Mouse (Mus musculus) liver, postnatal 0 days (tissue): Measurements from ENCODE around the gene Nucb1. TPM values are rescaled to one million over a fixed set of nuclear protein-coding genes. Genes with fewer than 3 reads are reported as not detected.

ENCODE experiments used
- ATAC-seq: fragments of 200-750 bp; cut with Nextera tagmentation; 2 replicates; pipeline ENCODE4 v1.8.0; 2017; ENCODE audit warnings: mild to moderate bottlenecking, moderate library complexity
- DNase-seq: peaks from one replicate; pipeline ENCODE4 v3.0.0-alpha.2; 2016
- H3K27ac ChIP-seq: fragments of 300-500 bp; sonication (generic); 2 replicates; pipeline ENCODE4 v1.5.1; 2014; ENCODE audit warnings: antibody characterized with exemption, moderate library complexity, mild to moderate bottlenecking, low read depth
- H3K27me3 ChIP-seq: fragments of 300-500 bp; sonication (generic); 2 replicates; pipeline ENCODE4 v1.6.1; 2014; ENCODE audit warnings: low read length, control low read depth, mixed read lengths; ENCODE audit not compliant: insufficient read depth
- H3K36me3 ChIP-seq: fragments of 300-500 bp; sonication (generic); replicated peaks from 2 replicates; pipeline ENCODE4 v1.6.1; 2014; ENCODE audit warnings: mild to moderate bottlenecking, control low read depth, low read length, moderate library complexity, mixed read lengths; ENCODE audit not compliant: insufficient read depth
- H3K4me1 ChIP-seq: fragments of 300-500 bp; sonication (generic); 2 replicates; pipeline ENCODE4 v1.6.1; 2014; ENCODE audit warnings: antibody characterized with exemption, mild to moderate bottlenecking, control low read depth; ENCODE audit not compliant: insufficient read depth
- H3K4me2 ChIP-seq: fragments of 300-500 bp; sonication (generic); 2 replicates; pipeline ENCODE4 v1.6.1; 2014; ENCODE audit warnings: low read depth, mild to moderate bottlenecking, low read length, moderate library complexity, mixed read lengths
- H3K4me3 ChIP-seq: fragments of 300-500 bp; sonication (generic); 2 replicates; pipeline ENCODE4 v1.5.1; 2014; ENCODE audit warnings: low read depth, low read length
- H3K9ac ChIP-seq: fragments of 300-500 bp; sonication (generic); replicated peaks from 2 replicates; pipeline ENCODE4 v1.6.1; 2014; ENCODE audit warnings: mild to moderate bottlenecking, moderate library complexity
- H3K9me3 ChIP-seq: fragments of 300-500 bp; sonication (generic); 2 replicates; pipeline ENCODE4 v1.6.1; 2016; ENCODE audit warnings: mild to moderate bottlenecking, control low read depth, low read length, mixed read lengths
- CTCF ChIP-seq: sonication (generic); IDR thresholded peaks from 2 replicates; pipeline ENCODE4 v1.5.1; 2016; ENCODE audit warnings: antibody characterized with exemption, low read depth
- EP300 ChIP-seq: IDR thresholded peaks from 2 replicates; pipeline ENCODE4 v1.6.1; 2016; ENCODE audit warnings: antibody characterized with exemption, low read depth, mild to moderate bottlenecking
- WGBS: fragments of 180-500 bp; shearing (Covaris S2); extraction: QIAGEN DNeasy Blood & Tissue Kit; methylation state at CpG from one replicate; pipeline ENCODE4 v1.1.7; 2014; ENCODE audit not compliant: insufficient replicate concordance; 5-methylcytosine and 5-hydroxymethylcytosine counted together
- polyA plus RNA-seq: library from polyadenylated mRNA; unstranded; fragments of >200 nt; fragmentation: Nextera tagmentation; extraction: Ambion mirVana; gene quantifications from 2 replicates; pipeline ENCODE4 v1.2.1, GENCODE M21; 2015

Nucb1 gene
- 91.5 and 103 TPM in 2 replicates for polyA plus RNA-seq

- Histone ChIP-seq H3K4me2 (peak within 1 kb of the TSS; percentile 93), H3K9me3 (no peaks in the 10 kb centered on the region), H3K9ac (peak within 1 kb of the TSS; percentile 94), H3K4me3 (peak within 1 kb of the TSS; percentile 95), H3K27me3 (no peaks in the 10 kb centered on the region), H3K4me1 (peaks cover 26% of the 10 kb centered on the region), H3K36me3 (peaks cover 17% of the 10 kb centered on the region; the same call in 1 of the 2 replicates), H3K27ac (peak within 1 kb of the TSS; percentile 92)
- TF ChIP-seq CTCF = no peak; the same call in 1 of the 2 replicates
- peak; percentile 63 for TF ChIP-seq EP300
- ATAC-seq (peak; percentile 88), DNase-seq (peak; percentile 94)
- under 1% methylated on average over 44 of the region's 44 CpGs for WGBS
Measured at GRCm38 (mm10) chr7:45509912-45510787, at the start of gene Nucb1. Gene Nucb1 (minus strand): TSS chr7:45510406.

DNA sequence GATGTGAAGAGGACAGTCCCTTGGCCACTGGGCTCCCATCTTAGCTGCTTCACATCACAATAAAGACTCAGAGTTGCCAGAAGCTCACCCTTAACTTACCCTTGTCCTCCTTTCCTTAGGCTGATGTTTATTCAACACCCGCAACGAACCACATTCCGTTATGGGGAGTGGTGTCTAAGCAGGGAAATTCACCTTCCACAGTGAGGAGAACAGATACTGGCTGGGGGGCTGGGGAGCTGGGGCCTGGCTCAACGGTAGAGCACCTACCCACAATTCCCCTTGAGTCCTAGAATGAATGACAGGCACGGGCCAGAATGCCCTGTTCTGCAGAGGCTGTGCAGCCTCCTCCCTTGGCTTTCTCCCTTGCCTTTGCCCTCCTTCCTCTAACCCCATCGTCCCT lies 48.7 kb upstream of the Nucb1 start:
- 37% methylated on average over 6 of the region's 6 CpGs for WGBS
- ATAC-seq (no peak), DNase-seq (no peak)
- Histone ChIP-seq H3K4me2 (no peak overlapping the region), H3K27ac (no peak overlapping the region), H3K27me3 (no peaks in the 10 kb centered on the region), H3K9ac (no peak overlapping the region), H3K9me3 (no peaks in the 10 kb centered on the region), H3K4me3 (no peak overlapping the region), H3K4me1 (peaks cover 5% of the 10 kb centered on the region), H3K36me3 (no peaks in the 10 kb centered on the region)
- TF ChIP-seq CTCF (no peak), EP300 (no peak)

DNA sequence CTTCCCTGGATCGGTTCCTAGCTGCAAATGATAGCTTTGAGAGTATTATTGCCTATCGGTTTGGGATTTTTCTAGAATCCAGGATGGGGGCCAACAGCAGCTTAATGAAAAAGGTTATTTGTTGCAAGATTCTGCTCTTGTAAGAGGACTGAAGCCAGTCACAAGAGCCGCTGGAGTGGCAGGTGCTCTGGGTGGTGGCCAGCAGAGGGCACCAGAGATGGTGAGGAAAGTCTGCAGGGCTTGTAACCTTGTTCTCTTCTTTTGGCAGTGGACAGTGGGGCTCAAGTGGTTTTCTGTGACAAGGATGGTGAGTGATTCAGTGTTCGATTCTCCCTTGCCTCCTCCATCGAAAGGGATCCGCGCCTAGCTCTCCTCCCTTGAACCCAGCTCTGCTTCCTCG lies 45.6 kb upstream of the Nucb1 start:
- ATAC-seq (peak; percentile 42; the same call in 1 of the 2 replicates), DNase-seq (peak; percentile 88)
- Histone ChIP-seq H3K4me3 (no peak overlapping the region), H3K4me1 (peaks cover 6% of the 10 kb centered on the region), H3K9me3 (no peaks in the 10 kb centered on the region), H3K27me3 (no peaks in the 10 kb centered on the region), H3K9ac (no peak overlapping the region), H3K36me3 (no peaks in the 10 kb centered on the region), H3K27ac (no peak overlapping the region), H3K4me2 (no peak overlapping the region)
- 24% methylated on average over 8 of the region's 8 CpGs for WGBS
- TF ChIP-seq CTCF (peak; percentile 94), EP300 (no peak)

DNA sequence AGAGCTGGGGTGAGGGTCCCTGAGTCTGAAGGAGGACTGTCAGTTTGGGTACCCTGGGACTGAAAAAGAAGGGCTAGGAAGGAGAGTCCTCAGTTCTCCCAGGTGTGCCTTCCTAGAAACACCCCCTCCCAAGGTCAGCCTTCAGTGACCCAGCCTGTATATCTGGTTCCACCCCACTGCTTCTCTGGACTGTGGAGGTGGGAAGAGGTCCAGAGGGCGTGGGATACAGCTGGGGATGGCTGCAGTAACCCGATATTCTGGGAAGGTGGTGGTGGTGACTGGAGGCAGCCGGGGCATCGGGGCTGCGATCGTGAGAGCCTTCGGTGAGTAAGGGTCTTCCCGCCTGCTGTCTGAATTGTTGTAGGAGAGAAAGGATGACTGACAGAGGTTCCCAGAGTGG lies 44.5 kb upstream of the Nucb1 start, which contains the start of gene Hsd17b14:
TSS of gene Hsd17b14 (plus strand) at position 150 of the 400 bp plus-strand sequence.
- H3K4me2 ChIP-seq = no peak within 1 kb of the TSS
- WGBS = 48% methylated on average over 8 of the region's 8 CpGs
- no peak within 1 kb of the TSS for H3K9ac ChIP-seq
- H3K4me3 ChIP-seq = no peak within 1 kb of the TSS
- peaks cover 6% of the 10 kb centered on the region for H3K4me1 ChIP-seq
- no peaks in the 10 kb centered on the region for H3K36me3 ChIP-seq
- TF ChIP-seq CTCF (no peak), EP300 (no peak)
- no peaks in the 10 kb centered on the region for H3K9me3 ChIP-seq
- H3K27ac ChIP-seq = no peak within 1 kb of the TSS
- no peaks in the 10 kb centered on the region for H3K27me3 ChIP-seq
- no peak for DNase-seq
- ATAC-seq = no peak

GRCm38 (mm10) chr7:45553990-45554389 lies 43.8 kb upstream of the Nucb1 start:
- TF ChIP-seq EP300 = no peak
- no peak for TF ChIP-seq CTCF
- ATAC-seq = peak; percentile 69
- Histone ChIP-seq H3K9me3 (no peaks in the 10 kb centered on the region), H3K4me2 (no peak overlapping the region), H3K4me1 (peaks cover 6% of the 10 kb centered on the region), H3K9ac (no peak overlapping the region), H3K27ac (no peak overlapping the region), H3K36me3 (no peaks in the 10 kb centered on the region), H3K27me3 (no peaks in the 10 kb centered on the region), H3K4me3 (no peak overlapping the region)
- 61% methylated on average over 2 of the region's 2 CpGs for WGBS
- no peak for DNase-seq

DNA sequence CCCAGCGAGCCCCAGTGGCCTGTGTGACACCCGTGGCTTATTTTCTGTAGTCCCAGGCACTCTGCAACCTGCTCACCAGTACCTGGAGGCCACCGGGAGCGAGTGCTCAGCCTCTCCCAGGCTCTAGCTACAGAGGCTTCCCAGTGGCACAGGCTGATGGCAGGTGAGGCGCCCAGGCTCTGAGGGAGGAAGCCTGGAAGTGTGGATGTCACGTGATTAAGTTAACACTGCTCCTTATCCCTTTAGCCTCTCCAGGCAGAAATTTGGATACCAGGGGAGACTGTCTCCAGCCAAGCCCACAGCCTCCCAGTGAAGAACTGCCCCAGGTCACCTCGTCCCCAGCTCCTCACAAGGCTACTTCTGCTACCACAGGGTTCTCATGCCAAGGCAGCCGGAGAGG lies 43.3 kb upstream of the Nucb1 start:
- H3K4me3 ChIP-seq = no peak overlapping the region
- DNase-seq = no peak
- WGBS = 66% methylated on average over 8 of the region's 8 CpGs
- ATAC-seq = peak; percentile 13; the same call in 1 of the 2 replicates
- no peaks in the 10 kb centered on the region for H3K36me3 ChIP-seq
- H3K4me1 ChIP-seq = peaks cover 6% of the 10 kb centered on the region
- no peak overlapping the region for H3K9ac ChIP-seq
- TF ChIP-seq CTCF (no peak), EP300 (no peak)
- no peak overlapping the region for H3K4me2 ChIP-seq
- H3K27me3 ChIP-seq = no peaks in the 10 kb centered on the region
- no peak overlapping the region for H3K27ac ChIP-seq
- no peaks in the 10 kb centered on the region for H3K9me3 ChIP-seq
